Mouse (Mus musculus) R1 (cell line): Measurements from ENCODE around the gene Sorcs2.

Experiments
- DNase-seq: peaks from one replicate; pipeline ENCODE4 v3.0.0-alpha.2; 2018; ENCODE audit warnings: low read depth, low spot score

Sorcs2 gene

GRCm38 (mm10) chr5:36230301-36230780, 167.6 kb downstream of the Sorcs2 start:
- DNase-seq, result no peak

- no peak for DNase-seq
Measured at GRCm38 (mm10) chr5:36228405-36229370, 169.3 kb downstream of the Sorcs2 start.

GRCm38 (mm10) chr5:36226296-36226695, 171.6 kb downstream of the Sorcs2 start:
- no peak for DNase-seq

GRCm38 (mm10) chr5:36225855-36226254, 172.1 kb downstream of the Sorcs2 start:
- DNase-seq, result no peak

- DNase-seq, result peak; percentile 25
Measured at GRCm38 (mm10) chr5:36223787-36224186, 174.2 kb downstream of the Sorcs2 start.

- DNase-seq, result peak; percentile 22
Measured at GRCm38 (mm10) chr5:36220626-36221025, 177.3 kb downstream of the Sorcs2 start.

GRCm38 (mm10) chr5:36220105-36220504, 177.8 kb downstream of the Sorcs2 start:
- DNase-seq, result no peak

- no peak for DNase-seq
Measured at GRCm38 (mm10) chr5:36213310-36213709, 184.6 kb downstream of the Sorcs2 start.

- no peak for DNase-seq
Measured at GRCm38 (mm10) chr5:36208803-36209202, 189.1 kb downstream of the Sorcs2 start.

GRCm38 (mm10) chr5:36205397-36205796, 192.5 kb downstream of the Sorcs2 start:
- DNase-seq, result no peak

GRCm38 (mm10) chr5:36203916-36204315, 194.0 kb downstream of the Sorcs2 start, which contains the start of gene Psapl1:
Psapl1 (plus strand) TSS chr5:36204021.
- DNase-seq, result no peak

- no peak for DNase-seq
Measured at GRCm38 (mm10) chr5:36203421-36203820, 194.5 kb downstream of the Sorcs2 start.

GRCm38 (mm10) chr5:36202781-36203180, 195.2 kb downstream of the Sorcs2 start:
- DNase-seq, result no peak

- DNase-seq, result no peak
Measured at GRCm38 (mm10) chr5:36199519-36199918, 198.4 kb downstream of the Sorcs2 start.

GRCm38 (mm10) chr5:36195436-36195835, 202.5 kb downstream of the Sorcs2 start:
- no peak for DNase-seq

GRCm38 (mm10) chr5:36194631-36195030, 203.3 kb downstream of the Sorcs2 start:
- no peak for DNase-seq

GRCm38 (mm10) chr5:36192677-36193076, 205.3 kb downstream of the Sorcs2 start:
- DNase-seq, result no peak

- DNase-seq, result no peak
Measured at GRCm38 (mm10) chr5:36191876-36192275, 206.1 kb downstream of the Sorcs2 start.

GRCm38 (mm10) chr5:36191285-36191684, 206.7 kb downstream of the Sorcs2 start:
- DNase-seq, result no peak

- no peak for DNase-seq
Measured at GRCm38 (mm10) chr5:36188310-36188709, 209.6 kb downstream of the Sorcs2 start.

- no peak for DNase-seq
Measured at GRCm38 (mm10) chr5:36186294-36187053, 211.5 kb downstream of the Sorcs2 start.

GRCm38 (mm10) chr5:36182326-36182725, 215.6 kb downstream of the Sorcs2 start:
- no peak for DNase-seq
